Mouse (Mus musculus) urinary bladder, postnatal 36 days (tissue): Measurements from ENCODE around the gene Mad2l1bp.

Experiments
- DNase-seq, 2 experiments: peaks; one replicate each; pipeline ENCODE4 v3.0.0; 2022; ENCODE audit warnings: low spot score in 2 of 2, mixed read lengths in 1 of 2

Gene Mad2l1bp

GRCm38 (mm10) chr17:46110402-46111289 lies 42.7 kb downstream of the Mad2l1bp start, which contains the start of gene Mrps18a:
TSS of gene Mrps18a (plus strand) at chr17:46110986.
- peak; percentile 59 to 83 for DNase-seq

GRCm38 (mm10) chr17:46108286-46108685 lies 45.1 kb downstream of the Mad2l1bp start:
- no peak for DNase-seq

- no peak for DNase-seq
Measured at GRCm38 (mm10) chr17:46104487-46104886, 48.9 kb downstream of the Mad2l1bp start.

GRCm38 (mm10) chr17:46102608-46103159 lies 50.7 kb downstream of the Mad2l1bp start:
- no peak for DNase-seq

- DNase-seq: no peak
Measured at GRCm38 (mm10) chr17:46101906-46102305, 51.4 kb downstream of the Mad2l1bp start.

- no peak for DNase-seq
Measured at GRCm38 (mm10) chr17:46098525-46098924, 54.8 kb downstream of the Mad2l1bp start.
